Mouse (Mus musculus): ENCODE data around the gene Pax7. TPM values are rescaled to one million over a fixed set of nuclear protein-coding genes. Genes with fewer than 3 reads are reported as not detected.

Gene Pax7
- total RNA-seq, 2 experiments from 2014 or later = 0.15 to 0.64 TPM

DNA sequence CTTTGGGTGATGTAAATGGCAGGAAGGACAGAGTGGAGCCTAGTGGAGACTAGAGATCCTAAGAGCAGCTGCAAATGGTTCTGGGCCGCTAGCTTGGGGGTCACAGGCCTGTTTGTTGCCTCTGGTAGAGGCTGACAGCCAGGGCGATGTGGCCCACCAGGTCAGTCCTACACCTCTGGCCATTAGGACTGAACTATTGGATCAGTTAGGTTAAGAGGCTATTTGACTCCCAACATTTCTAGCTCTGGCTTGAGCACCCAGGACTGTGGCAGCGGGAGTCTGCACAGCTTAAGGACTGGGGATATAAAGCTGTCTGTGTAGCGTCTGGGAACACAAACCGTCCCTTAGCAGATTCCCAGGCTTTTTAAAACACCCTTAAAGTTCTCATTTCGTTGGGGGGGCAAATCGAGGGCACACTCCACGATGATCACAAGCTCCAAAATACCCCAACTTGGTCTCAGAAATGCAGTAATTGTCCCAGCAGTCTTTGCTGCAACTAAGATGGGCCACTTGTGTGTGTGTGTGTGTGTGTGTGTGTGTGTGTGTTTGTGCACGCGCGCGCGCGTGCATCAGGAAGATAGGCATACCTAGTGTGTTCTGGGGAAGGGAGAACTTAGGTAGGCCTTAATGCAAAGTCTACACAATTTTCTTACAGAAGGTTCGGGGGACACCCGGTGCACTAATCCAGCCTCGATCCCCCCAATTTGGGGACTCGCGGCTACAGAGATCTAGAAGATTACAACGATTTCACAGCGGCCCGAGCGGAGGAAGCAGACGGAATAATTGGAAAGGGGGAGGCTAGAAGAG, 2.5 kb downstream of the Pax7 start:
- DNase-seq = no peak

DNA sequence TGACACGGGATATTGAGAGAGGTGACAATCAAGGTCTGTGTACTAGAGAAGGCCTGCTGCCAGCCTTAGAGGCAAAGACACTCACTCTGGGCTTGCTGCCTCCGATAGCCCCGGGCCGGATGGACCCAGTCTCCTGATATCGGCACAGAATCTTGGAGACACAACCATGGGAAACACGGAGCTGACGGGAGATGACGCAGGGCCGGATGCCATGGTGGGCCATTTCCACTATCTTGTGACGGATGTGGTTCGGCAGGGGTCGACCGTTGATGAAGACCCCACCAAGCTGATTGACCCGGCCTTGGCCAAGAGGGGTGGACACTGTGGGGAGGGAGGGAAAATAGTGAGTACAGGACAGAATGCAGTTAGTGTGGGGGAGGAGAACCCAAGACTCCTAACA, 3.3 kb downstream of the Pax7 start:
- no peak for DNase-seq

DNA sequence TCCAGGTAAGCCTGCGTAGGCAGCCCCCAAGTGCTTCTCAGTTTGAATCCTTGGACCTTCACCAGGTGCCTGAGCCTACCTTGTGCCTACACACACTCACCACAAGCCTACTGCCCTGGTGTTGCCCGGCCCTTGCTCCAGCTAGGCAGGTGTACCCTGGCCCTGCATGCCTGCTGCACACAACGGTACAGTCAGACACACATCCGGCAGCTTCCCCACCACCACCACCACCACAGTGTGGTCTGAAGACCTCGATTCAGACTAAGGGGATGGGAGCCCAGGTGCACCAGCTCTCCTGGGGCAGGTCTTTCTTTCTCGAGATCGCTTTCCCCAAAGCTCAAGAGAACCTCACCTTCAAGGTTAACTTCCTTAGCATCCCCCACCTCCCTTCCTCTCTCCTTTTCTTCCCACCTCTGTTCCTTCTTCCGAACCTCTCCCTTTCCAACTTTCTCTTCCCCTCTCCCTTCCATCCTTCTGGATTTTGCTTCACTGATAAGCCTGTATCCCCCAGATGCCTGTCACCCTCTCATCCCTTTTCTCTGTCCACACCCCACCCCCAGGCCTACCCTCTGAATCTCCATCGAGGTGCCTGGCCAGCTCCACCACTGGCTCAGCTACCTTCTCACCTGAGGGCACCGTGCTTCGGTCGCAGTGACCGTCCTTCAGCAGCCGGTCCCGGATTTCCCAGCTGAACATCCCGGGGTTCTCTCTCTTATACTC, 4.3 kb downstream of the Pax7 start:
- DNase-seq = no peak

DNA sequence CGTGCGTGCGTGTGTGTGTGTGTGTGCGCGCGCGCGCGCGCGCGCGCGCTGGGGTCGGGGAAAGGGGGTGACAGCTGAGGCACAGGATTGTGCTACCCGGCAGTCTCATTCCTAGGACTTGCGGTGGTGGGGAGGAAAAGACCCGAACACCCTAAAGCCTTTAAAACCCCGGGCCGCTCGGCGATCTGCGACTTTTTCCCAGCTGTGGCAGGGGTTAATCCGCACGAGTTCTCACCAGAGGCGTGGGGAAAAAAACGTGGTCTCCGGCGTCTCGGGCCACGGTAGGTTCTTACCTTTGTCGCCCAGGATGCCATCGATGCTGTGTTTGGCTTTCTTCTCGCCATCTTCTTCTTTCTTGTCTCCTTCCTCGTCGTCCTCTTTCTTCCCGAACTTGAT, 5.0 kb downstream of the Pax7 start:
- no peak for DNase-seq

DNA sequence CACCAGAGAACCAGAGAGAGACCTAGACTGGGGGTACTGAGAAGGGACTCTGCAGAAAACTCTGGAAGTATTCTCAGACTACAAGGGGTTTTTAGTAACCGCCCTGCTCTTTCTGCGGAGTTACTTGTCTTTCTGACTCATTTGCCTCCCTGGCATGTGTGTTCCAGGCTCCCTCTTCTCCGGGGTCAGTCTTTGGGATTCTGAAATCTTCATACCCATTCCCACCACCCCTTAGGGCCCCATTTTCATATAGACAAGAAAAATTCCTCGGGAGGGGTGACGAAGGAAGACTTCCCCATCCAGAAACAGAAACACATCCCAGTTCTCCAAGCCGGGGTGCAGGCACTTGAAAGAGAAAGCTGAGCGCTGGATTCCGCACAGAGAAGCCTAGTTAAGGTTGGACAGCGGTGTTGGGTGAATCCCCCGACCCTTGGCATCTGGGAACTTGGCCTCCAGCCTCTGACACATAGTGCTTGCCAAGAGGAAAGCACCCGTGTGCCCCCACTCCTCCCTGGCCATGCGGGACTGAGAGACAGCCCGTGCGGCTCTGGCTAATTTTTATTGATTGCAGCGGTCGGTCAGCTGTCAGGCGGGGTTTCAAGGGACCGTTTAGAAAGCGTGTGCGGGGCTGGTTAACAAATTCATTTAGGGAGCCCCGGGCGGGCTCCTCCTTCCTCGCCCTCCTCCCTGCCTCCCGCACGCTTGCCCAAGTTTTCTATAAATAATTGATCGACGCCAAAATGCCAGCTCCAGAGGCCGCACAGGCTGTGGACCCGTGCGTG, 5.6 kb downstream of the Pax7 start:
- no peak for DNase-seq

DNA sequence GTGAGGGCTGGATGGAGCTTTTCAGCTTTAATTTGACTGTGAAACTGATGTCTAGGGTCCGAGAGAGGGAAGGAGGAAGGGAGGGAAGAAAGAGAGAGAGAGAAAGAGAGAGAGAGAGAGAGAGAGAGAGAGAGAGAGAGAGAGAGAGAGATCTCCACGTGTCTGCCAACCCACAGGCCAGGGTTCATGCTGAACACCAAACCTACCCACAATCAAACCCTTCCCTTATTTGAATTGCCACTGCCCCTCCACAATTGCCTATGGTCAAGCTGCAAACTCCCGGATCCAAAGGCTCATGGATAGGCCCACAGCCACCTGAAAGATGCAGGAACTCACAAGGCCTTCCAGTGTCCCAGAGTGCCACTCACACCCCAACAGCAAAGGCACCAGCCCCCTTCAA, 7.1 kb downstream of the Pax7 start:
- DNase-seq = no peak

DNA sequence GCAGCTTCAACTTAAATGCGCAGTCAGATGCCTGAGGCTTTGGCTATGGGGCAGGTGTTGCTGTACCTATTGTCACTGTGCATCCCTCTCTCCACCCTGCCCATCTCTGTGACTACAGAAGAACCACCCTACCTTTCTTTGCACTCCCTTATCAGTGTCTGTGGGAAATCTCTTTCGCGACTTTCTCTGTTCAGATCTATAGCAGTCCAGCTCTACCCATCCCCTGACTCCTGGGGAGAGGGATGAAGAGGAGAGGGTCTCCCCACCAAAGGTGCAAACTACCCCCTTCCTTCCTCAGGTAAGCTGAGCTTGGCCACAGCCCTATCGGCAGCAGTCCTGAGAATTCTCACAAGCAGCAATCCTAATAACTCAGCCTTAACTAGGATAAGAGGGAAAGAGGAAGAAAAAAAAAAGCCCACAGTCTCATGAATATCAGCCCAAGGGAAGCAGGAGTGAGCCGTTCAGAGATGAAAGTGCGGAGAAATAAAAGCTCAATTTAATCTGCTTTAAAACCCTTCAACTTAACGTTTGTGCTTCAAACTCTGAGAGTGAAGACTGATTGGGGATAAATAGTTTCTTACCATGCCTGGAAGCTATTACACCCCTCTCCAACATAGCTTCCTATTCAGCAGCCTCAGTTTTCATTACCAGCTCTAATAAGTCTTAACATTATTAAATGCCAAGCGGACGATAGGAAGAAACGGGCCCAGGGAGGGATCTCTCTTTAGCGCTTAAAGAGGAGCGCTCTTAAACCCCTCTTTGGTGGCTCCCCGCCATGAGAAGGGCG, 7.8 kb downstream of the Pax7 start:
- no peak for DNase-seq

DNA sequence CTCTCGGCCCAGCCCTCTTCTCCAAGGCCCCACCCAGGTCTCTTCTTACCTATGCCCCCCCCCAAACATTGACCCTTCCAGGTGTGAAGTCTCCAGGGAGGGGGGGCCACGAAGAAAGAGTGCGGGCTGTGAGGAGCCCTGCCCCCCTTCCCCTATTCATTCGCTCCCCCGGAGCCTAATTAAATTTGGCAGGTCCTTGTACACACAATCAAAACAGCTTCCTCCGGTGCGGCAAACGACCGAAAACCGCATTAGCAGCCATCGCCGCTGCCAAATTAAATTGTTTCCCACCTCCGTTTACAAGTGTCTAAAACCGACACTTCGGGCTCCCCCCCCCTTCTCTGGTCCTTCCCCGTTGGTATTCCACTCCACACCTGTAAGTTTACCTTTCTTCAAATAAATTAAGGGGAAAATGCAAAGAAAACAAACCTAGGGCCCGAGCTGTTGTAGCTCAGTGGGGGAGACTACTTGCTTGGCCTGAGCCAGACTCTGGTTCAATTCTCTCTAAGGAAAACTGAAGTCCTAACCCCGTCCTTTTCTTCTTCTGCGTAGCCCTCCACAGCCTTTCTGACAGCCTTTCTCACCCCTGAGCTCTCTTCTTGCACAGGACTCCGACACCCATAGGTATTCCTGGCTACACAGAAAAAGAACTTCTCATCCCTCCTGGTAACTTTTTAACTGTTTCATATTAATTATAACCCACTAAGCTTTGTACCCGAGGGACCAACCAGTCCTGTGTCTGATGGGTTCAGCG, 8.6 kb downstream of the Pax7 start:
- DNase-seq = no peak

DNA sequence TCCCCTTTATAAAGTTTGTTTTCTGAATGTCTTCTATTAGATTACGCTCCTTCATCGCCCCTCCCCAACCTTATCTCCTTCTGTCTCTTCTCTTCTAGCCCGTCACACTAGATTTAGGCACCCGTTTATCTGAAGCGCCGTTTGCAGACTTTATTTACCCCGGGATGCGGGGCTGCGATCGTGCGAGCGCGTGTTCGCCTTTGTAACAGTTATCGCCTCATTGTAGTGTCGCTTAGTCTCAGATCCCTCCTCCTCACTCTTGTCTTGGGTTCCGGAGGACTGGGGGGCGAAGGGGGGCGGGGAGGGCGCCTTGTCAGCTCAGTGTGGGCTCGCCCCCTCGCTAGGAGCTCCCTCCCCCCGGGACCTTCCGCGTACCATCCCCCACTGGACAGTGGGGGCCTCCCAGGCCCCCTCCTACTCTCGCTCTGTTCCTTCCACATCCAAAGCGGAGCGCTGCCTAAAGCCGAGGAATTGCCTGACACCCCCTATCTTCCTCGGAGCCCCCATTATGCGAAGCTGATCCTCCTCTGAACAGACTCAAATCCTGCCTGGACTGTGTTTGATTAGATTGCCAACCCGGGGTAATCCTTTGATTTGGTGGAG, 9.4 kb downstream of the Pax7 start:
- no peak for DNase-seq

DNA sequence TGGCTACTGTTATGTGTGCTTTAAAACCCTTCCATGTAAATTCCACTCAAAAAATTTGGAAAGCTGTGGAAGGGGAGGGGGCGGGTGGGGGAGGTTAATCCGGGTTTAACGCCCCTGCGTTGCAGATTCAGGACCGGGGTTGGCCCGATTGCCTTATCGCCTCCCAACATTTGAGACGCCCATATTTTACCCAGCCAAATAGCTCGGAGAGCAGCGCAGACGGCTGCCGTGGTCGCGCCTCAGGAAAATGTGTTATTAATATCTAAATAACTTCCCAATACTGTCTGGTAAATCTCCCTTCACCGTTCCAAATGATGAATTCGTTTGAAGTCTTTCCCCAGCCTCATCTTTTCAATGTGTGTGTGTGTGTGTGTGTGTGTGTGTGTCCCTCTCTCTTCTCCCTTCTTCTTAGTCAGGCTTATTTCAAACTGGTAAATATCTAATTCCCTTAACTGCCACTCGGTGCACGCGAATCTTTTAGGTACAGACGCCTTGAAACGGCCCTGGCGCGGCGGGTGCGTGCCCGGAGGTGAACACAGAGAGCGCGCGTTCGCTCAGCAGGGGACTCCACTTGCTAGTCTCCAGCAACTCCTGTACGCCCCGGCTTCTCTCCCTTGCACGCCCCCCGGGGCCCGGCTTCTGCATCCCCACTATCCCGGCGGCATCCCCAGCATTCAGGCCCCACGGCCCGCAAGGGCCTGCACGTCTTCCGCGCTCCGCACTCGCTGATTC, 10.0 kb downstream of the Pax7 start:
- no peak for DNase-seq

DNA sequence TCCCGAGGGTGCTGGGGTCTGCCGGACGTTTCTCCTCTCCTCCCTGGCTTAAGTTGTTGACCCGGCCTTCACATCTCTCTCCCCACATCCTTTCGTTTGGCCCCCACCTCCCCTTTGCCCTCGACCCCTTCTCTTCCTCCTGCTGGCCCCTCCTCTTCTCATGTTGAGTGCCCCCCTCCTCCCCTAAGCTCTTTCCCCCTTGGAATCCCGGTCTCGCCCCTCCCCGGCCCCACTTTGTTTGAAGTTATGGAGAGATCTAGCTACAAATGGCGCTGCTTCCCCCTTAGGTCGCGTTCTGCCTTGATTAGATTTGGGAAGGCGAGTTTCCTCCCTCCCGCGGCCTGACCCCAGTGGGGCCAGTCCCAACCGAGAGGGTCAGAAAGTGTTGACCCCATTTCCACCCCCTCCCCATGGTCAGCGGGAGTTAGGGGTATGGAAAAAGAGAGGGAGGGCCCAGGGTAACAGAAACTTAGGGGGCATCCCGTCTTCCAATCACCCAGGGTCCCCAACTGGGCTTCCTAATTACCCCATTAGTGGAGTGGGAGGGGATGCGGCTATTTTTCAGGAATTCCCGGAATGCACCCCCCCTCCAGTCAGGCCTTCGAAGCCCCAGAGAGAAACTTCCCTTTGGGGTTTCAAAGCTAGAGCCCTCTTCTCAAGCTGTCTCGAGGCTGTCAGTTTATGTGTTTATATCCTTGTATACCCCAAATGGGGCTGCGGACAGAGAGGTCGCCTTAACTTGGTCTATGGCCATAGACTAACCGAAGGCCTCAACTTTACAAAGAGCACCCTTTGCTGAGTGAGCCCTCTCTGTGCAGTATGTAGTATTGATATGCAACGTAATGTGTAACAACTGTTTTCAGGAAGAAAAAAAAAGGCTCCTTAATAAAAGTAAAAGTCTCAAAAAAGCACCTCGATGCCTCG, 10.9 kb downstream of the Pax7 start:
- no peak for DNase-seq

DNA sequence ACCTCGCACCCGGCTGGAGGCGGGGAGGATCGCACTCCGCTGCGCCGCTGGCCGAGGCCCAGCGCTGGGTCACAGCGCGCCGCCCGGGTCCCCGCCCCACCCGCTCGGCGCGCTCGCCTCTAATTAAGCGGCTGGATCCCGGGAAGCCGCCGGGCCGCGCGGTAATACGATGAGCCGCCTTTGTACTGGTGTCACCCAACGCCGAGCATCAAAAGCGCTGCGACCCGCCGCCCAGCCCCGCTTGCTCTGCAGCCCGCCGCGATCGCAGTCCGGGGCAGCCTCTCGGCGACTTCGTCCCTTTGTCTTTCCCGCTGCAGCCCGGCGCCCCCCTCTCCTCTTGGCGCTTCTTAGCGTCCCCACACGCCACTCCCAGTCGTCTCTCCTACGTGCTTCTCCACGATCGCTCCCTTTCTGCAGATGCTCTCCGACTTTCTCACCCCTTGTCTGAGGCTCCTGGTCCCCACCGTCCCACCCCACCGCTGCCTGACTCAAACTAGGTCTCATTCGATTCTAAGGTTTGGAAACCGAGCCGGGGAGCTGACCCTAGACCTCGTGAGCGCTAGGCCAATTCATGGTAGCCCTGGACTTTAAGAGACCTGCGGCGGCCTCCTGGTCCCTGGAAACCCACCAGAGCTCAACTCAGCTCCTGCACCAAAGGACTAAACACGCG, 11.7 kb downstream of the Pax7 start:
- DNase-seq = peak; percentile 35

DNA sequence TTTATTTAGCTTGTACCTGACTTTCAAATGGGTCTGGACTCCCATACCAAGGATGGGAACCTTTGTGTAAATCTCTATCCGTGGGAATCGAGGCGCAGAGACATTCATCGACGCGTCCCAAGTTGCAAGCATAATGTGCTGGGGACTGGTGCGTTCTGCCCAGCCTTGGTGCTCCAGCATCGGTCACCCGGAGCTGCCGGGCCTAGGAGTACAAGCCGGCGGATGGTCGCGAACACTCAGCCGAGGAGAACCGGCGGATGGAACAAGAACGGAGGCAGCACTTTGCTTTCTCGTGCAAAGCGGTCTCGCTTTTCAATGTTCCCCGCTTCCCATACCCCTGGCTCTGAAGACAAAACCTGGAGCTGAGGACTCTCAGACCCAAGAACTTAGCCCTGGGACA, 12.3 kb downstream of the Pax7 start:
- DNase-seq = no peak

DNA sequence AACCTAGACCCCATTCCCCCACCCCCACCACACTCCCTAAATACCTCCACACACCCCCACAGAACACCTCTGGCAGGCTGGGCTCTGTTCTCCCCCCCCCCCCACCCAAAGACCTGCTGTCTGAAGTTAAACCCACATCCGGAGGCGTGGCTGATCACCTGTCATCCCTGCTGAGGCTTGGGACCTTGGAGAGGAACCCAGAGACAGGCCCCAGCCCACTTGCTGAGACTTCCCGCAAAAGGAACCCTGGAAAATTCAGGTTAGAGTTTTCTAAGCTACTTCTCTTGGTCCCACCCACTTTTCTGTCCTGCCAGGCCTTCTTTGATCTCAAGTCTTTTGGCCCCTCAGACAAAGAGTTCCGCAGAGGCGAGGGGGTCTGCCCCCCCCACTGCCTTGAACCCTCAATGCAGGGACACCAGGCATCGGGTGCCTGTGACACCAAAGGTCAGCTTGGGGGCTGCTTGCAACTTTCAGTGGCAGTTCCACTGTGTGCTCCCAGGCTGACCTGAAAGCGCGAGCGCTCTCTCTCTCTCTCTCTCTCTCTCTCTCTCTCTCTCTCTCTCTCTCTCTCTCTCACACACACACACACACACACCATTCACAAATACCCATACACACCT, 13.8 kb downstream of the Pax7 start:
- no peak for DNase-seq

DNA sequence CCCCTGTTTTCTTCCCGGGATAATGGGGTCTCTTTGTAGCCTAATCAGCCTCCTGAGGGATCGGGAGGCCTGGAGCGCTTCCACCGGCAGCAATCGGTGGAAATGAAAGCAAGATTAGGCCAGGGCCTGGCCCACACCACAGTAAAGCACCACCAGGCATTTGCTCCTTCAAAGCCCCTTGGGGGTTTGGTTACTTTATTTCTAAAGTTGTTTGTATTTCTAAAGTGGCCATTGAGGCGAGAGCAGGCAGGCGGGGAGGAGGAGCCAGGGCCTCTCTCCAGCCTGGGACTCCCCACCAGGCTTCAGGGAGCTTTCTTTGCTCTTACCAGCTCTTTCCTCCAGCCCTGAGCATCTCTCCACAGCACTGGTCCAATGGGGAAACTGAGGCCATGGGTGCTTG, 15.2 kb downstream of the Pax7 start:
- no peak for DNase-seq

DNA sequence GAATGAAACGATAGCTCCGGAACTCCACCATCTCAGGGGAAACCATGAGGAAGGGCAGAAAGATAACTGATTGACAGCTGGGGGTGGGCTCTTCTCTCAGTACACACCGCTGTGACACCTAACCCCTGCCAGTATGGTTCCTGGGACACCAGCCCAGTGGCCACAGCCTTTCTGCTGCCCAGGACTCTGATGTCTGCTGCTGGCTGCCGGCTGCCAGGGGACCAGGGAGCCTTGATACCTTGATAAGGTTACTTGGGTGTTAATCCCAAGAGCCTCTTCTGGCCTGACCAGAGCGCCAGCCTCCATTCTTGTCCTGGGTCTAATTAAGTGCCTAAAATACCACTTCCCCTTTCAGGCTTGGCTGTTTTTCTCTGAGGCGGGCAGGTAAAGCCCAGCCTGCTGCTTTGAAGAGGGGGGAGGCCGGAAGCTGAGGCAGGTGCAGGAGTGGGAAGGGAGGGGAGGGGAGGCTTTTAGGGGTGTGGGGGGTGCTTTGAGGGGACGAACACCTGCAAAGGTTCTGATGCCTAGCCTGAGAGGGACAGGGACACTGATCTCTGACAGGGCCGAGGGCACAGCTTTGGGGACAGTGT, 19.9 kb downstream of the Pax7 start:
- no peak for DNase-seq

DNA sequence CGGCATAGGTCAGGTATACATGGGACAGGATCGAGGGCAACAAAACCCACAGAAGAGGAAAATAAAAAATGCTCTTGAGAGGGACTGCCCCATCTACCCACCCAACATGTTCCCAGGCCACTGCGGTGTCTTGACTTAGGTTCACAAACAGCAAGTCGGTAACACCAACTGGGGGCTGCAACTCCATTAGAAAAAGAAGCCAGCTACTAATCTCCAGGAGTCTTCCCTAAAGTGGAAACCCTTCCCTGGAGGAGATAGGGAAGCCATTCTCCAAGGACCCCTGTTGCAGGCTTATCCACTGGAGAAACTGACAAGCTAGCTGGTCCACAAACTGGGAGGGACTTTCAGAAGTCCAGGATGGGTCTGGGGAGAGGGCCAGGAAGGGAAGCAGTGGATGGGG, 21.4 kb downstream of the Pax7 start:
- no peak for DNase-seq

DNA sequence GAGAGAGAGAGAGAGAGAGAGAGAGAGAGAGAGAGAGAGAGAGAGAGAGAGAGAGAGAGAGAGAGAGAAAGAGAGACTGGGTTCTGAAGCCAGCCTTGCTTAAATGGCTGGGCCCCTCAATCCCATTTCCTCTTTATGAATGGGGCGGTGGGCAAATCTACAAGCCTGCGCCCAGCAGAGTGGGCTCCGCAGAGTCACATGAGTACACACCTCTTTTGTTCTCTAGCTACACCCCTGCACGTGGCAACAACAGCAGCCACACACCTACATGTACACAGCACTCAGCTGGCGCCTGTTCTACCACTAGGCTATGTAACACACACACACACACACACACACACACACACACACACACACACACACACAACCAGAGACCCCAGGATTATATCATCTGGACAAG, 21.9 kb downstream of the Pax7 start:
- no peak for DNase-seq

Data from adrenal gland, postnatal 10 days (tissue).